Mouse (Mus musculus): ENCODE data around the gene Lrrk2. TPM values are rescaled to one million over a fixed set of nuclear protein-coding genes. Genes with fewer than 3 reads are reported as not detected.
A peak's percentile ranks its signal among the peaks of the same experiment; 100 is the strongest.
"Not testable (repeated sequence)": the region's sequence is repeated elsewhere in the genome, so short reads cannot be mapped to it uniquely, and the experiment has no call there.

The Lrrk2 gene
- total RNA-seq, 2 experiments from 2014 or later: 11.4 to 12.8 TPM

GRCm38 (mm10) chr15:91788338-91788737, 115.4 kb downstream of the Lrrk2 start:
- no peak for DNase-seq (ENCODE audit: low spot score in 2 of 2)

- peak in 1 of 2 experiments; percentile 0 for DNase-seq (ENCODE audit: low spot score in 2 of 2)
Observed at GRCm38 (mm10) chr15:91806463-91806862, 133.5 kb downstream of the Lrrk2 start.

- no peak for DNase-seq (ENCODE audit: low spot score in 2 of 2)
Observed at GRCm38 (mm10) chr15:91835319-91835718, 162.3 kb downstream of the Lrrk2 start.

GRCm38 (mm10) chr15:91837965-91838364, 165.0 kb downstream of the Lrrk2 start, which contains the start of gene Smgc:
TSS of gene Smgc (plus strand) at chr15:91838265.
- no peak for DNase-seq (ENCODE audit: low spot score in 2 of 2)

GRCm38 (mm10) chr15:91864130-91864529, 191.2 kb downstream of the Lrrk2 start:
- not testable (repeated sequence) for DNase-seq (ENCODE audit: low spot score in 2 of 2)

Other genes starting within 250 kb of the Lrrk2 start
- 10 to 100 TPM; 51.4 to 51.9 TPM for gene Slc2a13, start 99.9 kb upstream of the Lrrk2 start, total RNA-seq (2021)
- gene Smgc, start 165.1 kb downstream of the Lrrk2 start, total RNA-seq (2021): not detected

Data from layer of hippocampus, postnatal 14 days (tissue).